Comparison of ENCODE assay signal across 8 mouse cellular contexts in genomic region chr12:118300754-118301071, GRCm38 (mm10). TPM values are rescaled to one million over a fixed set of nuclear protein-coding genes. Genes with fewer than 3 reads are reported as not detected.
DNase-seq lines count a peak whose midpoint lies in the region; ATAC-seq and TF ChIP-seq lines count a peak whose summit lies in the region.

No protein-coding gene starts in this region.

- H3K9me3 ChIP-seq in embryonic facial prominence, embryonic 15.5 days (replicated peaks), result no peaks in the 10 kb centered on the region
- H3K9me3 ChIP-seq in intestine, embryonic 16.5 days (ENCODE audit: control insufficient read depth, low read length), result no peaks in the 10 kb centered on the region
- H3K9me3 ChIP-seq in neural tube, embryonic 13.5 days, result no peaks in the 10 kb centered on the region

- DNase-seq in lung, adult 2 months, result no peak
- DNase-seq in lung, postnatal 14 days, result no peak
- no peak for DNase-seq in layer of hippocampus, postnatal 36 days
- DNase-seq in gastrocnemius, adult 8-10 months (ENCODE audit: low spot score in 2 of 2), result no peak
- no peak for DNase-seq in left cerebral cortex, adult 11 months (ENCODE audit: low spot score)

- under 1% methylated on average over 13 of the region's 13 CpGs for WGBS in lung, adult 2 months
- WGBS in embryonic facial prominence, embryonic 15.5 days, result 0% methylated on average over 13 of the region's 13 CpGs
- WGBS in intestine, embryonic 16.5 days, result 0% methylated on average over 13 of the region's 13 CpGs
- WGBS in neural tube, embryonic 13.5 days, result 0% methylated on average over 11 of the region's 13 CpGs

- peak overlapping the region; percentile 91 for H3K4me3 ChIP-seq in lung, adult 2 months (replicated peaks; ENCODE audit: extremely low read depth, low read depth, low read length)
- peak overlapping the region; percentile 98 for H3K4me3 ChIP-seq in embryonic facial prominence, embryonic 15.5 days (replicated peaks)
- peak overlapping the region; percentile 95 for H3K4me3 ChIP-seq in intestine, embryonic 16.5 days (ENCODE audit: low read length)
- peak overlapping the region; percentile 73 for H3K4me3 ChIP-seq in neural tube, embryonic 13.5 days

- peak overlapping the region; percentile 35 for H3K9ac ChIP-seq in embryonic facial prominence, embryonic 15.5 days
- peak overlapping the region; percentile 74 for H3K9ac ChIP-seq in intestine, embryonic 16.5 days (ENCODE audit: low read depth, low read length)
- H3K9ac ChIP-seq in neural tube, embryonic 13.5 days, result peak overlapping the region; percentile 83

- H3K36me3 ChIP-seq in embryonic facial prominence, embryonic 15.5 days, result no peaks in the 10 kb centered on the region
- no peaks in the 10 kb centered on the region for H3K36me3 ChIP-seq in intestine, embryonic 16.5 days (ENCODE audit: control insufficient read depth, insufficient read depth, low read length)
- peaks cover 6% of the 10 kb centered on the region; the same call in 1 of the 2 replicates for H3K36me3 ChIP-seq in neural tube, embryonic 13.5 days

- H3K4me2 ChIP-seq in embryonic facial prominence, embryonic 15.5 days (replicated peaks), result peak overlapping the region; percentile 70
- peak overlapping the region; percentile 61 for H3K4me2 ChIP-seq in intestine, embryonic 16.5 days (ENCODE audit: low read depth, low read length)
- peak overlapping the region; percentile 61 for H3K4me2 ChIP-seq in neural tube, embryonic 13.5 days

- no peaks in the 10 kb centered on the region for H3K27me3 ChIP-seq in embryonic facial prominence, embryonic 15.5 days
- H3K27me3 ChIP-seq in intestine, embryonic 16.5 days (replicated peaks; ENCODE audit: control insufficient read depth, insufficient read depth, low read length), result no peaks in the 10 kb centered on the region
- H3K27me3 ChIP-seq in neural tube, embryonic 13.5 days, result no peaks in the 10 kb centered on the region; the same call in 1 of the 2 replicates

- TF ChIP-seq CTCF in lung, adult 2 months (IDR thresholded peaks at IDR 0.05; ENCODE audit: insufficient read depth, low read length), result no peak

- no peak; the same call in 1 of the 2 replicates for TF ChIP-seq POLR2A in lung, adult 2 months (IDR thresholded peaks at IDR 0.05; ENCODE audit: borderline replicate concordance, extremely low read depth, low read depth, low read length)

- peaks cover 18% of the 10 kb centered on the region for H3K4me1 ChIP-seq in lung, adult 2 months (ENCODE audit: control insufficient read depth, insufficient read depth, low read length)
- H3K4me1 ChIP-seq in embryonic facial prominence, embryonic 15.5 days, result peaks cover 18% of the 10 kb centered on the region
- H3K4me1 ChIP-seq in intestine, embryonic 16.5 days (ENCODE audit: control insufficient read depth, insufficient read depth, low read length), result peaks cover 15% of the 10 kb centered on the region
- H3K4me1 ChIP-seq in neural tube, embryonic 13.5 days (replicated peaks), result peaks cover 47% of the 10 kb centered on the region

- H3K27ac ChIP-seq in embryonic facial prominence, embryonic 15.5 days (replicated peaks), result peak overlapping the region; percentile 95
- H3K27ac ChIP-seq in intestine, embryonic 16.5 days (ENCODE audit: low read length), result peak overlapping the region; percentile 93
- H3K27ac ChIP-seq in neural tube, embryonic 13.5 days (replicated peaks), result peak overlapping the region; percentile 97

- ATAC-seq in embryonic facial prominence, embryonic 15.5 days (ENCODE audit: insufficient number of reproducible peaks, low FRiP score, low TSS enrichment, low read depth), result no peak
- ATAC-seq in intestine, embryonic 16.5 days, result no peak
- no peak for ATAC-seq in neural tube, embryonic 13.5 days (ENCODE audit: low read depth)

RNA-seq across cellular contexts. Expression of gene Sp4, which starts 0.5 kb away (rescaled TPM):
- polyA plus RNA-seq in lung, adult 2 months (2012; rRNA removed), result 6.9 and 7.5 TPM in 2 replicates
- polyA plus RNA-seq in embryonic facial prominence, embryonic 15.5 days (2015; fragmentation: Nextera tagmentation; extraction: Ambion mirVana), result 4.9 and 5.9 TPM in 2 replicates
- polyA plus RNA-seq in intestine, embryonic 16.5 days (2015; fragmentation: Nextera tagmentation; extraction: Ambion mirVana), result 3.9 and 4.3 TPM in 2 replicates
- polyA plus RNA-seq in neural tube, embryonic 13.5 days (2015; fragmentation: Nextera tagmentation; extraction: Ambion mirVana), result 16.7 and 17.9 TPM in 2 replicates
- 10 to 100 TPM; 28.1 to 30.0 TPM for total RNA-seq in layer of hippocampus, postnatal 36 days (2021)
- 10 to 100 TPM in 3 of 4 experiments, 1 to 10 TPM in 1; 9.9 to 13.7 (median 11.5) TPM for total RNA-seq in gastrocnemius, adult 8-10 months (2022)
